ENCODE assay signal across 26 mouse cellular contexts in the genomic region with DNA sequence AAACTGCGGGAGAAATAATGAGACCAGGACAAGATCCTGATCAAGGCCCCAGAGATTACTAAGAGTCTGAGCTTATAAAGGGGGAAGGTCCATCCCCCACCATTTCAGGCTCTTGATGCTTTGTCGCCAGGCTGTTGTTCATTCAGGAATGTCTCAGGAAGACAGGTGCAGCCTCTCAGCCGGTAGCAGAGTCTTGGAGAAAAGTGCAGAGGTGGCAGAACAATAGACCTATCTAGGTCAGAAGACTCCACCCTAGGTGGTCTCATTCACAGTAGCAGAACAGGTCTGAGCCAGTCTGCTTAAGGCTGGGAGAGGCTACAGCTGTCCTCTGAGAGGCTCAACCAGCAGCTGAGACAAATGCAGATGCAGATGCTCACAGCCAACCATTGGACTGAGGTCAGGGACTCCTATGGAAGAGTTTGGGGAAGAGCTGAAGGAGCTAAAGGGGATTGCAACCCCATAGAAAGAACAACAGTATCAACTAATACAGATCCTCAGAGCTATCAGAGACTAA. TPM values are rescaled to one million over a fixed set of nuclear protein-coding genes. Genes with fewer than 3 reads are reported as not detected.
DNase-seq lines count a peak whose midpoint lies in the region; TF ChIP-seq lines count a peak whose summit lies in the region.
"Had no signal": no experiment of that assay in that cellular context is flagged by ENCODE, and none has a peak within 500 bp of the region (broad histone marks: within the 10 kb centered on the region; RNA-seq: fewer than 3 reads in every experiment).

No protein-coding gene starts in this region.

- H3K4me1 ChIP-seq in E14TG2a.4 (replicated peaks; ENCODE audit: low read depth, low read length) (peaks cover 45% of the 10 kb centered on the region), ES-Bruce4 (ENCODE audit: control insufficient read depth, insufficient read depth, low read length) (peaks cover 10% of the 10 kb centered on the region)
- H3K4me1 ChIP-seq: embryonic facial prominence, embryonic 13.5 days; forebrain, embryonic 12.5 days; forebrain, embryonic 15.5 days; hindbrain, embryonic 10.5 days; hindbrain, embryonic 13.5 days had no signal

- TF ChIP-seq POLR2A in ES-Bruce4 (IDR thresholded peaks at IDR 0.05; ENCODE audit: insufficient read depth, low read length), result no peak

- TF ChIP-seq EP300 in ES-Bruce4 (IDR thresholded peaks at IDR 0.05; ENCODE audit: insufficient read depth, low read depth, low read length), result peak; percentile 97

- H3K9ac ChIP-seq in ES-Bruce4 (ENCODE audit: low read depth, poor library complexity, severe bottlenecking), result peak overlapping the region; percentile 39; the same call in 1 of the 2 replicates
- H3K9ac ChIP-seq: embryonic facial prominence, embryonic 13.5 days; forebrain, embryonic 12.5 days; forebrain, embryonic 15.5 days; hindbrain, embryonic 13.5 days had no signal

- H3K27me3 ChIP-seq in E14TG2a.4 (ENCODE audit: insufficient read depth, low read length) (no peaks in the 10 kb centered on the region), ES-Bruce4 (ENCODE audit: control insufficient read depth, insufficient read depth, low read length, poor library complexity, severe bottlenecking) (no peaks in the 10 kb centered on the region)
- H3K27me3 ChIP-seq: embryonic facial prominence, embryonic 13.5 days; forebrain, embryonic 12.5 days; forebrain, embryonic 15.5 days; hindbrain, embryonic 13.5 days had no signal

- 0 out of 2 replicates have a peak overlapping the region, but pooled peaks have one; percentile 0 for H3K4me3 ChIP-seq in E14TG2a.4 (replicated peaks; ENCODE audit: low read length)
- H3K4me3 ChIP-seq in ES-Bruce4 (ENCODE audit: low read depth, low read length), result no peak overlapping the region
- H3K4me3 ChIP-seq: embryonic facial prominence, embryonic 10.5 days; embryonic facial prominence, embryonic 13.5 days; erythroblast, embryonic 14.5 days; forebrain, embryonic 12.5 days; forebrain, embryonic 15.5 days; hindbrain, embryonic 10.5 days; hindbrain, embryonic 13.5 days had no signal

- H3K9me3 ChIP-seq in E14TG2a.4 (ENCODE audit: low read length), result peaks cover 22% of the 10 kb centered on the region
- H3K9me3 ChIP-seq in ES-Bruce4 (replicated peaks; ENCODE audit: control insufficient read depth, insufficient read depth, low read length, poor library complexity, severe bottlenecking), result peaks cover 17% of the 10 kb centered on the region
- H3K9me3 ChIP-seq: embryonic facial prominence, embryonic 10.5 days; embryonic facial prominence, embryonic 13.5 days; forebrain, embryonic 12.5 days; forebrain, embryonic 15.5 days; hindbrain, embryonic 10.5 days; hindbrain, embryonic 13.5 days had no signal

- H3K36me3 ChIP-seq in E14TG2a.4 (ENCODE audit: insufficient read depth, low read length) (peaks cover 44% of the 10 kb centered on the region), ES-Bruce4 (ENCODE audit: control insufficient read depth, insufficient read depth, low read length, poor library complexity, severe bottlenecking) (peaks cover 24% of the 10 kb centered on the region)
- H3K36me3 ChIP-seq: embryonic facial prominence, embryonic 10.5 days; forebrain, embryonic 12.5 days; forebrain, embryonic 15.5 days; hindbrain, embryonic 10.5 days; hindbrain, embryonic 13.5 days had no signal

- TF ChIP-seq CTCF in E14TG2a.4 (conservative IDR thresholded peaks at IDR 0.05; ENCODE audit: low read length) (no peak), ES-Bruce4 (IDR thresholded peaks at IDR 0.05; ENCODE audit: low read depth, low read length) (no peak)

- peak; percentile 99 for DNase-seq in R1 (ENCODE audit: low read depth, low spot score)
- DNase-seq in retina, embryonic 14.5 days (ENCODE audit: low spot score), result peak; percentile 13
- no peak for DNase-seq in adrenal gland, adult 2 months
- no peak for DNase-seq in gastrocnemius, adult 8-10 months (ENCODE audit: low spot score in 2 of 2)
- DNase-seq in ovary, postnatal 10 days (ENCODE audit: low spot score), result no peak
- no peak for DNase-seq in testis, postnatal 10 days (ENCODE audit: low spot score)
- DNase-seq: adrenal gland, postnatal 14 days; cerebellum, adult 11 months; cerebellum, adult 2 months; cerebellum, postnatal 10 days; cerebellum, postnatal 36 days; embryo, embryonic 11 days; gastrocnemius, postnatal 10 days; gastrocnemius, postnatal 36 days had no signal

- H3K27ac ChIP-seq in ES-Bruce4 (ENCODE audit: insufficient read depth, low read length), result peak overlapping the region; percentile 98
- H3K27ac ChIP-seq: embryonic facial prominence, embryonic 10.5 days; embryonic facial prominence, embryonic 13.5 days; forebrain, embryonic 12.5 days; forebrain, embryonic 15.5 days; hindbrain, embryonic 10.5 days; hindbrain, embryonic 13.5 days had no signal

RNA-seq across cellular contexts. Expression of a gene that starts 13.8 kb away (rescaled TPM):
- polyA plus RNA-seq in ES-Bruce4 (2011; ENCODE audit: insufficient read depth, insufficient read length, low read depth, missing spikeins), result 8.9 and 13.1 TPM in 2 replicates
- 100 to 1,000 TPM; 281 to 437 TPM for total RNA-seq in adrenal gland, adult 2 months (2021)
- 147 and 215 TPM in 2 replicates for polyA plus RNA-seq in adrenal gland, adult 2 months (2012; rRNA removed)
- 100 to 1,000 TPM; 401 to 730 (median 519) TPM for total RNA-seq in gastrocnemius, adult 8-10 months (2022)
- total RNA-seq: granulocyte monocyte progenitor cell, adult 5-6 weeks had no signal
- polyA plus RNA-seq: activated CD4-positive, CD25-positive, alpha-beta regulatory T cell, adult 4 months; CD4-positive, CD25-positive, alpha-beta regulatory T cell, adult 4 months; erythroblast, embryonic 14.5 days had no signal

Comparison
In these comparisons a context has a peak if more than half of its experiments do, and no peak if none do; other contexts are left out.
1. DNase-seq: peak in R1 (single experiment) and retina, embryonic 14.5 days (single experiment); none in adrenal gland, adult 2 months (single experiment), gastrocnemius, adult 8-10 months (0 of 2), ovary, postnatal 10 days (single experiment) and testis, postnatal 10 days (single experiment).